Mouse (Mus musculus) kidney, embryonic 15.5 days (tissue): ENCODE measurements around the gene Frmpd4. TPM values are rescaled to one million over a fixed set of nuclear protein-coding genes. Genes with fewer than 3 reads are reported as not detected.

Experiments
- ATAC-seq: fragments of 200-750 bp; cut with Nextera tagmentation; replicated peaks from 2 replicates; pipeline ENCODE4 v1.8.0; 2017; ENCODE audit warnings: moderate TSS enrichment; ENCODE audit not compliant: low FRiP score
- H3K27ac ChIP-seq: fragments of 300-500 bp; sonication (generic); 2 replicates; pipeline ENCODE4 v1.5.1; 2015; ENCODE audit warnings: mild to moderate bottlenecking, inconsistent platforms
- H3K27me3 ChIP-seq: fragments of 300-500 bp; sonication (generic); 2 replicates; pipeline ENCODE4 v1.6.1; 2015; ENCODE audit warnings: inconsistent platforms
- H3K36me3 ChIP-seq: fragments of 300-500 bp; sonication (generic); 2 replicates; pipeline ENCODE4 v1.6.1; 2015; ENCODE audit warnings: inconsistent platforms
- H3K4me1 ChIP-seq: fragments of 300-500 bp; sonication (generic); 2 replicates; pipeline ENCODE4 v1.6.1; 2015; ENCODE audit warnings: inconsistent platforms
- H3K4me2 ChIP-seq: fragments of 300-500 bp; sonication (generic); 2 replicates; pipeline ENCODE4 v1.6.1; 2015; ENCODE audit warnings: moderate library complexity, mild to moderate bottlenecking, inconsistent platforms
- H3K4me3 ChIP-seq: fragments of 300-500 bp; sonication (generic); replicated peaks from 2 replicates; pipeline ENCODE4 v1.5.1; 2015; ENCODE audit warnings: mild to moderate bottlenecking, inconsistent platforms
- H3K9ac ChIP-seq: fragments of 300-500 bp; sonication (generic); 2 replicates; pipeline ENCODE4 v1.6.1; 2015; ENCODE audit warnings: mild to moderate bottlenecking, inconsistent platforms
- H3K9me3 ChIP-seq: fragments of 300-500 bp; sonication (generic); replicated peaks from 2 replicates; pipeline ENCODE4 v1.6.1; 2016; ENCODE audit warnings: inconsistent platforms
- WGBS: fragments of 180-500 bp; shearing (Covaris S2); methylation state at CpG from one replicate; pipeline ENCODE4 v1.1.7; 2015; ENCODE audit warnings: mixed read lengths; 5-methylcytosine and 5-hydroxymethylcytosine counted together
- polyA plus RNA-seq: library from polyadenylated mRNA; unstranded; fragments of >200 nt; fragmentation: Nextera tagmentation; extraction: Ambion mirVana; gene quantifications from 2 replicates; pipeline ENCODE4 v1.2.1, GENCODE M21; 2015

The Frmpd4 gene
- 0.48 and 0.59 TPM in 2 replicates for polyA plus RNA-seq

DNA sequence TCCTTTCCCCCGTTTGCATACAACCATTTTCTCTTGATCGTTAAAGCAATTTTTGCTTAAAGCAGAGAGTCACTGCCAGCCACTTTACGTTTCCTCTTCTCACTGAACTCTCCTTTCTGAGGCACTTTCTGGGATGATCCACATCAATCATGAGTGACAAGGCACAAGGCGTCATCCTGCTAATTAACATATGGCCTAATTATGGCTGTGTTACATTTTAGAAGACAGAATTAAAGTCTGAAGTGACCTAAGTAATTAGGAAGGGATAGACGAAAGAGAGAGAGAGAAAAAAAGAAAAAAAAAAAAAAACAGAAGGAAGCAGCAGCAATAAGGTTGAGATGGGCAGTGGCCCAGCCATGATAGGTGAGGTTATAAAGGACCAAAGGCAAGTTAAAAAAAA is at the start of gene Frmpd4:
TSS of gene Frmpd4 (minus strand) at position 101 of the 400 bp plus-strand sequence.
- Histone ChIP-seq H3K27ac (no peak within 1 kb of the TSS), H3K9ac (no peak within 1 kb of the TSS), H3K36me3 (no peaks in the 10 kb centered on the region), H3K4me1 (no peaks in the 10 kb centered on the region), H3K4me2 (no peak within 1 kb of the TSS), H3K9me3 (no peaks in the 10 kb centered on the region), H3K4me3 (no peak within 1 kb of the TSS), H3K27me3 (peaks cover 28% of the 10 kb centered on the region)
- WGBS = 66% methylated on average over 5 of the region's 5 CpGs
- no peak for ATAC-seq

GRCm38 (mm10) chrX:168595193-168595592 is 18.2 kb upstream of the Frmpd4 start:
- Histone ChIP-seq H3K27me3 (peaks cover 18% of the 10 kb centered on the region), H3K9ac (no peak overlapping the region), H3K4me2 (no peak overlapping the region), H3K9me3 (no peaks in the 10 kb centered on the region), H3K4me1 (no peaks in the 10 kb centered on the region), H3K36me3 (no peaks in the 10 kb centered on the region), H3K27ac (no peak overlapping the region), H3K4me3 (no peak overlapping the region)
- 48% methylated on average over 5 of the region's 5 CpGs for WGBS
- ATAC-seq = no peak

DNA sequence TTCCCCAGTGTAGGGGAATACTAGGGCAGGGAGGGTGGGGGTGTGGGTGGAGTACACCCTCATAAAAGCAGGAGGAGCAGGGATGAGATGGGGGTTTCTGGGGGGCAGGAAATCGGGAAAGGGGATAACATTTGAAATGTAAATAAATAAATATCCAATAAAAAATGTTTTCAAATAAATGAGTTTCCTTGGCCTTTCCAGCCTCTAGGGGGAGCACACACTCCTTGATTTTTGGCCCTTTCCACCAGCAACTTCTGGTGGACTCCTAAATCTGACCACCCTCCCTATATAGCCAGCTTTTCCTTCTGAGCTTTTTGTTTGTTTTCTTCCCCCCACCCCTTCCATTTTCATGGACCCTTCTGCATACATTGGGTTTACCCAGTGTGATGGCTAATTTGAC is 7.3 kb upstream of the Frmpd4 start:
- 60% methylated on average over 1 of the region's 1 CpGs for WGBS
- no peak overlapping the region for H3K4me2 ChIP-seq
- H3K4me1 ChIP-seq = no peaks in the 10 kb centered on the region
- no peak overlapping the region for H3K9ac ChIP-seq
- no peak overlapping the region for H3K4me3 ChIP-seq
- no peaks in the 10 kb centered on the region for H3K9me3 ChIP-seq
- H3K27me3 ChIP-seq = peaks cover 16% of the 10 kb centered on the region; the same call in 1 of the 2 replicates
- ATAC-seq = no peak
- no peak overlapping the region for H3K27ac ChIP-seq
- no peaks in the 10 kb centered on the region for H3K36me3 ChIP-seq

DNA sequence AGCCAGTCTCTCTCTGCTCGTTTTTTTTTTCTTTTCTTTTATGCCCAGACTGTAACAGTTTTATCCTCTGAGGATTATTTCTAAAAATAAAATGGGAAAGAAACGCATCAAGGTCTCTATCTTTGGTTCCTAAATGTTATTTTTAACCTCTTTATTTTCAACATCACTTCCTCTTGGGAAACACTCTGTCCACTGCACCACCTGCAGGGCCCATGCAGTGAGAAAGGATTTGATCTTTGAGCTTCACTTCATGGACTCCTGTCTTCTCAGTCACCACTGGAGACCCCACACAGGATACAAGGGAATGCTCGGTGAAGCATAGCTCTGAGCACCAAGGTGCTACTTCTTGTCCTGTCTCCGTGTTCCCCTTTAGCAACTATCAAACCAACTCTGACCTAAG is 5.2 kb downstream of the Frmpd4 start:
- no peak for ATAC-seq
- Histone ChIP-seq H3K27me3 (peaks cover 33% of the 10 kb centered on the region), H3K27ac (no peak overlapping the region), H3K4me1 (no peaks in the 10 kb centered on the region), H3K9me3 (no peaks in the 10 kb centered on the region), H3K4me3 (no peak overlapping the region), H3K4me2 (no peak overlapping the region), H3K36me3 (no peaks in the 10 kb centered on the region), H3K9ac (no peak overlapping the region)
- WGBS = 66% methylated on average over 4 of the region's 4 CpGs

DNA sequence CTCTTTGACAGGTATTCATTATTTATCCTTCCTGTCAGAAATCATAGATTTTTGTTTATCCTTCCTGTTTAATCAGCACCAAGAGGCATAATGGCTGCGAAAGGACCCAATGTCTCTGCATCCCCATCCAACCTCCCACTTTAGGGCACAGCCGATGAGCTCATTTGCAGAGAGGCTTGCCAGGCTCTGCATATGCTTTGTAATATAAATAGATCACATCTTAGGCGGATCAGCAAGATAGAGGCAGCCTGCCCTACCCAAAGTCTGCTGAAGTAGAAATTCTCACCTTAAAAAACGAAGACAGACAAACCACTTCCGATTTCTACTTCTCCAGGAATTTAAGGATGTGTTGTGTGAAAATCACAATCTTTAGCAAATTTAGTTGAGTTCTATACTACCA is 7.8 kb downstream of the Frmpd4 start:
- 86% methylated on average over 5 of the region's 5 CpGs for WGBS
- Histone ChIP-seq H3K4me3 (no peak overlapping the region), H3K9me3 (no peaks in the 10 kb centered on the region), H3K4me2 (no peak overlapping the region), H3K27me3 (peaks cover 27% of the 10 kb centered on the region), H3K4me1 (no peaks in the 10 kb centered on the region), H3K9ac (no peak overlapping the region), H3K27ac (no peak overlapping the region), H3K36me3 (no peaks in the 10 kb centered on the region)
- no peak for ATAC-seq

- H3K27ac ChIP-seq = no peak overlapping the region
- H3K9ac ChIP-seq = no peak overlapping the region
- 0 out of 2 replicates have a peak, but pooled peaks cover 5% of the 10 kb centered on the region for H3K9me3 ChIP-seq
- no peak for ATAC-seq
- no peak overlapping the region for H3K4me3 ChIP-seq
- 0 out of 2 replicates have a peak, but pooled peaks cover 2% of the 10 kb centered on the region for H3K27me3 ChIP-seq
- no peaks in the 10 kb centered on the region for H3K4me1 ChIP-seq
- 58% methylated on average over 1 of the region's 1 CpGs for WGBS
- no peaks in the 10 kb centered on the region for H3K36me3 ChIP-seq
- no peak overlapping the region for H3K4me2 ChIP-seq
Measured at GRCm38 (mm10) chrX:168505254-168505653, 71.8 kb downstream of the Frmpd4 start.

- H3K9ac ChIP-seq = no peak overlapping the region
- no peaks in the 10 kb centered on the region for H3K36me3 ChIP-seq
- WGBS = 80% methylated on average over 2 of the region's 2 CpGs
- no peak for ATAC-seq
- H3K4me2 ChIP-seq = no peak overlapping the region
- no peak overlapping the region for H3K27ac ChIP-seq
- peaks cover 24% of the 10 kb centered on the region for H3K27me3 ChIP-seq
- no peak overlapping the region for H3K4me3 ChIP-seq
- no peaks in the 10 kb centered on the region for H3K4me1 ChIP-seq
- no peaks in the 10 kb centered on the region for H3K9me3 ChIP-seq
Measured at GRCm38 (mm10) chrX:168455233-168455632, 121.8 kb downstream of the Frmpd4 start.

GRCm38 (mm10) chrX:168431206-168431605 is 145.8 kb downstream of the Frmpd4 start:
- H3K36me3 ChIP-seq = no peaks in the 10 kb centered on the region
- no peak for ATAC-seq
- no peaks in the 10 kb centered on the region for H3K9me3 ChIP-seq
- no peak overlapping the region for H3K9ac ChIP-seq
- H3K4me1 ChIP-seq = no peaks in the 10 kb centered on the region
- no peak overlapping the region for H3K27ac ChIP-seq
- H3K4me2 ChIP-seq = no peak overlapping the region
- no peak overlapping the region for H3K4me3 ChIP-seq
- H3K27me3 ChIP-seq = peaks cover 22% of the 10 kb centered on the region
- WGBS = 63% methylated on average over 1 of the region's 1 CpGs

GRCm38 (mm10) chrX:168429814-168430213 is 147.2 kb downstream of the Frmpd4 start:
- H3K4me2 ChIP-seq = no peak overlapping the region
- no peaks in the 10 kb centered on the region for H3K4me1 ChIP-seq
- H3K27ac ChIP-seq = no peak overlapping the region
- H3K9me3 ChIP-seq = no peaks in the 10 kb centered on the region
- no peaks in the 10 kb centered on the region for H3K36me3 ChIP-seq
- WGBS = 95% methylated on average over 4 of the region's 4 CpGs
- no peak overlapping the region for H3K9ac ChIP-seq
- no peak overlapping the region for H3K4me3 ChIP-seq
- no peak for ATAC-seq
- H3K27me3 ChIP-seq = peaks cover 26% of the 10 kb centered on the region

DNA sequence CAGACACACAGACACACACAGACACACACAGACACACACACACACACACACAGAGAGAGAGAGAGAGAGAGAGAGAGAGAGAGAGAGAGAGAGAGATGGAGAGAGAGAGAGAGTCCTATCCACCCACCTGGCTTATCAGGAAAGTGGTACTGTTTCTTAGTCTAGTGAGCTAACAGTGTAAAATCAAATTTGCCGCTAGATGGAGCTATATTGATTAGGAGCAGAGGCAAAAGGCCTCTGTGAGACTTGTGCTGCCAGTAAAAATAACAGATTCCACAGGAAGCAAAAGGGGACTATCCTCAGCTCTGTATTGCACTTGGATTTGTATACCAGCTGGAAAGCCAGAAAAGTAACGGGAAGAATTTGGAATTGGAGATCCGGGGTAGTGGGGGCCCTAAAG is 161.6 kb downstream of the Frmpd4 start:
- 27% methylated on average over 3 of the region's 3 CpGs for WGBS
- no peaks in the 10 kb centered on the region for H3K9me3 ChIP-seq
- H3K9ac ChIP-seq = no peak overlapping the region
- ATAC-seq = no peak
- peaks cover 20% of the 10 kb centered on the region for H3K27me3 ChIP-seq
- no peak overlapping the region for H3K4me3 ChIP-seq
- H3K27ac ChIP-seq = no peak overlapping the region
- no peaks in the 10 kb centered on the region for H3K36me3 ChIP-seq
- H3K4me2 ChIP-seq = no peak overlapping the region
- H3K4me1 ChIP-seq = no peaks in the 10 kb centered on the region

DNA sequence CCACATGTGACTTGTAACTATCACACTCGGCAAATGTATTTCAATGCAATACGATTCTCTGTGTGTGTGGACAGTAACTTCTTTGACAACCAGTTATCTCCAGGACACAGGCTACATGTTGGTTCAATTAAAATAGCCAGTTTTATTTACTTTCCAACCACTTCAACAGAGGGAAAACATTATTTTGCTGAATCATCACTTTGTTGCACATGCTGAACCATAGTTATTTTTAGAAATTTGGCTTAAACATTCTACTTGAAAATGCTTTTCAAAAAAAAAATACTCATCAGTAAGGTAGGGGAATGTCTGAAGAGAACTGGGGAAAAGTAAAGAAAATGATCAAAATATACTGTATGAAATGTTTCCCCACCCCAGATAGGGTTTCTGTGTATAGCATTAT is 173.5 kb downstream of the Frmpd4 start:
- no peak overlapping the region for H3K4me2 ChIP-seq
- H3K27me3 ChIP-seq = no peaks in the 10 kb centered on the region
- no peaks in the 10 kb centered on the region for H3K4me1 ChIP-seq
- WGBS = 88% methylated on average over 2 of the region's 2 CpGs
- ATAC-seq = no peak
- H3K9ac ChIP-seq = no peak overlapping the region
- no peaks in the 10 kb centered on the region for H3K36me3 ChIP-seq
- H3K9me3 ChIP-seq = no peaks in the 10 kb centered on the region
- H3K27ac ChIP-seq = no peak overlapping the region
- H3K4me3 ChIP-seq = no peak overlapping the region

- Histone ChIP-seq H3K9me3 (no peaks in the 10 kb centered on the region), H3K27me3 (peaks cover 36% of the 10 kb centered on the region), H3K36me3 (no peaks in the 10 kb centered on the region), H3K4me2 (no peak overlapping the region), H3K4me3 (no peak overlapping the region), H3K27ac (peak overlapping the region; percentile 62), H3K9ac (no peak overlapping the region), H3K4me1 (no peaks in the 10 kb centered on the region)
- WGBS = 83% methylated on average over 2 of the region's 2 CpGs
- no peak for ATAC-seq
Measured at GRCm38 (mm10) chrX:168350431-168350830, 226.6 kb downstream of the Frmpd4 start.
